Mouse (Mus musculus) ES-Bruce4 (cell line): ENCODE results near the gene Tmf1. TPM values are rescaled to one million over a fixed set of nuclear protein-coding genes. Genes with fewer than 3 reads are reported as not detected.

Experiments
- H3K27ac ChIP-seq: 2 replicates; pipeline ENCODE4 v1.5.1; 2012; ENCODE audit warnings: low read length, inconsistent platforms; ENCODE audit not compliant: insufficient read depth
- H3K27me3 ChIP-seq: 2 replicates; pipeline ENCODE4 v1.6.1; 2012; ENCODE audit warnings: mild to moderate bottlenecking, low read length, inconsistent platforms; ENCODE audit not compliant: control insufficient read depth, poor library complexity, insufficient read depth, severe bottlenecking
- H3K36me3 ChIP-seq: 2 replicates; pipeline ENCODE4 v1.6.1; 2012; ENCODE audit warnings: inconsistent platforms, mild to moderate bottlenecking, low read length, moderate library complexity; ENCODE audit not compliant: control insufficient read depth, poor library complexity, insufficient read depth, severe bottlenecking
- H3K4me1 ChIP-seq: one replicate; pipeline ENCODE4 v1.8.1; 2011; ENCODE audit warnings: low read length; ENCODE audit not compliant: control insufficient read depth, insufficient read depth
- H3K4me3 ChIP-seq: 2 replicates; pipeline ENCODE4 v1.5.1; 2011; ENCODE audit warnings: low read depth, mild to moderate bottlenecking, low read length
- H3K9ac ChIP-seq: 2 replicates; pipeline ENCODE4 v1.6.1; 2012; ENCODE audit warnings: low read depth, mild to moderate bottlenecking, inconsistent platforms; ENCODE audit not compliant: poor library complexity, severe bottlenecking
- H3K9me3 ChIP-seq: replicated peaks from 2 replicates; pipeline ENCODE4 v1.6.1; 2012; ENCODE audit warnings: mild to moderate bottlenecking, low read length, inconsistent platforms; ENCODE audit not compliant: control insufficient read depth, poor library complexity, insufficient read depth, severe bottlenecking
- CTCF ChIP-seq: IDR thresholded peaks from one replicate; pipeline ENCODE4 v1.8.1; 2011; ENCODE audit warnings: low read depth, low read length
- EP300 ChIP-seq: IDR thresholded peaks from 2 replicates; pipeline ENCODE4 v1.6.1; 2011; ENCODE audit warnings: low read depth, low read length; ENCODE audit not compliant: insufficient read depth
- POLR2A ChIP-seq: IDR thresholded peaks from one replicate; pipeline ENCODE4 v1.8.1; 2011; ENCODE audit warnings: low read length; ENCODE audit not compliant: insufficient read depth
- polyA plus RNA-seq: library from polyadenylated mRNA; stranded (reverse); fragments of >200 nt; gene quantifications from 2 replicates; pipeline ENCODE4 v1.2.4, GENCODE M21; 2011; ENCODE audit warnings: low read depth; ENCODE audit not compliant: missing spikeins, insufficient read depth, insufficient read length

Gene Tmf1
- 39.0 and 52.4 TPM in 2 replicates for polyA plus RNA-seq

DNA sequence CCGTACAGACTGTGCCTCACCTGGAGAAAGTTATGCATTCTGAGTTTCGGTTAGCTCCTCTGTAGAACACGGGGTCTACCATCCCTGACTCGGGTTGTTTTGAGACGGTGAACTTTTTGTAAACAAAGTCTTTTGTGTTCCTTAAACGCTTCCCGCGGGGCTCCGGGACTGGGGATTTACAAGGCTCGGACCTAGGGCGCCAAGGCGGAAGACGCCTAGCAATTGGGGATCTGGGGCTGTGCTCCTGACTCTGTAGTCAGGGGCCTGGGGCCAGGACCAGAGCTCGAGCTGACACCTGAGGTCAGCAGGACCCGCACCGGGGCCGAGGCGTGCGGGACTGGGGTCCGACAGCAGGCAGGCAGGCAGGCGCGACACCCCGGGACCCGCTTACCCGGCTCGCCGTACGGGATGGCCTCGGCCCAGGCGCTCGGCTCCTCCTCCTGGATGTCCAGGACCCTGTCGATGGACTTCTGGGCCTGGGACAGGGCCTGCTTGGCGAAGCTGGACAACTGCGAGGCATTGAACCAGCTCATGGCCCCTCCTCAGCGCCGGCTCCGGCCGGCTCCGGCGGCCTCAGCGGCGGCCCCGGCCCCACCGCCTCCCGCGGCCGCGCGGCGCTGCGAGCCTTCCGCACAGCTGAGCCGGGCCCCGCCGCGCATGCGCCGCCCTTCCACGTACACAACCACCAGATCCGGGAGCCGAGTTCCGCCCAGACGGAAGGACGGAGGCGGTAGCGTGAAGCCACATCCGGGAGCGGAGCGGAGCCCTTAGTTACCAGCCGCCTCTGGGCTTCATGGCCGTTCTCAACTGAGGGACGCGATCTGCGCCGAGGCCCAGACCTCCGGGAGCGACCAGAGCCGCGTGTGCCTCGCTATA is at the start of gene Tmf1:
Gene Tmf1 (minus strand): TSS at position 632 of the 876 bp plus-strand sequence.
- Histone ChIP-seq H3K4me3 (peak within 1 kb of the TSS; percentile 88), H3K27me3 (no peaks in the 10 kb centered on the region), H3K36me3 (peaks cover 5% of the 10 kb centered on the region; the same call in 1 of the 2 replicates), H3K27ac (peak within 1 kb of the TSS; percentile 39), H3K4me1 (no peaks in the 10 kb centered on the region), H3K9ac (peak within 1 kb of the TSS; percentile 85), H3K9me3 (no peaks in the 10 kb centered on the region)
- TF ChIP-seq EP300: no peak

DNA sequence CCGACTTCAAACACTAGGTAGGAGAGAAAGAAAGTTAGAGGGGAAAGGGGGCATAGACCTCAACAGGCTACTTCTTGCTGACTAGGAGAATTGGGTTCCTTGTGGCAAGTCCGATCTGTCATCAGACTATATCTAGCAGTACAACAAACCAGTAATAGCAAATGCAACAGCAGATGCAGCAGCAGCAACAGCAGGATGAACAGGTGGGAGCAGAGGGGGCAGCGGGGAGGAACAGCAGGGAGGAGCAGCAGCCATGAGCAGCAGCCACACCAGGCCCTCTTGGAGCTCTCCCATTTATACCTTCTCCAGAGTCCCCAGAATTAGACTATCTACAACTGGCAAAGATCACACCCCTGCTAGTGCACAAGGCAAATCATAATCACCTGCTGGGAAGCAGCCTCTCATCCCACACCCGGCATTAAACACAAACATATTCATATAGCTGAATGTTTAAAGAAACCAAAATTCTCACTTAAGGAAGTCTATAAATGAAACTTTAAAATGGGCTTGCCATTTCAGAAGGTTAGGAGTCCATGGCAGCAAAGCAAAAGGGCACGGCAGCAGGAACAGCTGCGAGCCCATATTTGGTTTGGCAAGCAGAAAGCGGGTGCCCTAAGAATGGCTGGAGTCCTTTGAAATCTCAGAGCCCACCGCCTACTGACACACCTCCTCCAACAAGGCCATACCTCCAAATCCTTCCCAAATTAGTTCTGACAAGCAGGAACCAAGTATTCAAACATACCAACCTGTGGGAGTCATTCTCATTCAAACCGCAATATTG is 48.3 kb upstream of the Tmf1 start:
- peaks cover 6% of the 10 kb centered on the region for H3K36me3 ChIP-seq
- H3K27me3 ChIP-seq: no peaks in the 10 kb centered on the region
- H3K4me3 ChIP-seq: no peak overlapping the region
- H3K9ac ChIP-seq: no peak overlapping the region
- H3K27ac ChIP-seq: no peak overlapping the region
- H3K4me1 ChIP-seq: no peaks in the 10 kb centered on the region
- H3K9me3 ChIP-seq: no peaks in the 10 kb centered on the region
- TF ChIP-seq POLR2A (no peak), EP300 (no peak), CTCF (no peak)

DNA sequence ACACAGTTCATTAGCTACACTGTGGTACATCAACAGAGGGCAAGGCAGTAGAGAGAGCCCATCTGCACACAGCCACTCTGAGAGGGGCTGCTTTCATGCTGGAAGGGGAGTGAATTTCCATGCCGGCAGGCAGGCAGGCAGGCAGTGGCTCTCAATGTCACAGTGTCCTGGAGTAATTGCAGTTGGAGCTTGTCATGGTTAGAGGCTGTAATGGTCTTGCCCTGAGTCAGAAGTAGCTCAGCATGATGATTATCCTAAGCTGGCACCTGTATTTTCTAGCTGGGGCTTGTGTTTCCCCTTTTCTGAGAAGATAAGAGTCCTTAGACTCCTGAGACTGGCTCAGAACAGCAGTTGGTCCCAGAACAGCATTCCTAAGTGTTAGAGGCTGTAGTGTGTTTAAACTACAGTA is 47.2 kb upstream of the Tmf1 start:
- no peak for TF ChIP-seq CTCF
- no peak for TF ChIP-seq EP300
- no peak for TF ChIP-seq POLR2A
- Histone ChIP-seq H3K27ac (no peak overlapping the region), H3K4me3 (no peak overlapping the region), H3K36me3 (peaks cover 5% of the 10 kb centered on the region), H3K9me3 (no peaks in the 10 kb centered on the region), H3K27me3 (no peaks in the 10 kb centered on the region), H3K9ac (no peak overlapping the region), H3K4me1 (no peaks in the 10 kb centered on the region)

GRCm38 (mm10) chr6:97224505-97224904 is 45.6 kb upstream of the Tmf1 start:
- H3K27me3 ChIP-seq: no peaks in the 10 kb centered on the region
- H3K36me3 ChIP-seq: no peaks in the 10 kb centered on the region
- no peak overlapping the region for H3K9ac ChIP-seq
- H3K4me3 ChIP-seq: no peak overlapping the region
- H3K4me1 ChIP-seq: no peaks in the 10 kb centered on the region
- no peak overlapping the region for H3K27ac ChIP-seq
- H3K9me3 ChIP-seq: no peaks in the 10 kb centered on the region
- TF ChIP-seq EP300: no peak
- TF ChIP-seq CTCF: no peak
- TF ChIP-seq POLR2A: no peak

DNA sequence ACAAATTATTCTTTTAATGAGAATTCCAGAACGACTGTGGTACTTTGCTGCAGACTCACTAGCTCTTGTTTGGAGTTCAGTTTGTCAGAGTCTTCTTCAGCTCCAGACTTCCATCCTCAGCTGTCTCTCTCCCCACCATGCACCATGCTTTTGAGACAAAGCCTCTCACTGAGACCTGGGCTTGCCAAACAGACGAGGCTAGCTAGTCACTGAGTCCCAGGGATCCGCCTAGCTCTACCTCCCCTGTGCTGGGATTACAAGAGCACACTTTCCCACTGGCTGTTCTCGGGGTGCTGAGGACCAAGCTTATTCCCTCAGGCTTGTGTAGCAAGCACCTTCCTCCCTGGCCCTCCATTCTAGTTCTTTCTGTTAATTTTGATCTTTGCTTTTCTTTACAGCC is 44.6 kb upstream of the Tmf1 start:
- Histone ChIP-seq H3K4me3 (no peak overlapping the region), H3K27me3 (no peaks in the 10 kb centered on the region), H3K36me3 (no peaks in the 10 kb centered on the region), H3K9me3 (no peaks in the 10 kb centered on the region), H3K9ac (no peak overlapping the region), H3K4me1 (no peaks in the 10 kb centered on the region), H3K27ac (no peak overlapping the region)
- TF ChIP-seq POLR2A (no peak), CTCF (no peak), EP300 (no peak)
